Mouse (Mus musculus) embryonic facial prominence, embryonic 10.5 days (tissue): ENCODE measurements around the gene Nav2. TPM values are rescaled to one million over a fixed set of nuclear protein-coding genes. Genes with fewer than 3 reads are reported as not detected.

Experiments
- DNase-seq: peaks from one replicate; pipeline ENCODE4 v3.0.0-alpha.2; 2017; ENCODE audit warnings: low spot score
- H3K27ac ChIP-seq: fragments of 300-500 bp; sonication (generic); replicated peaks from 2 replicates; pipeline ENCODE4 v1.5.1; 2016; ENCODE audit warnings: mild to moderate bottlenecking
- H3K27me3 ChIP-seq: fragments of 300-500 bp; sonication (generic); replicated peaks from 2 replicates; pipeline ENCODE4 v1.6.1; 2016; ENCODE audit warnings: low read depth, mild to moderate bottlenecking; ENCODE audit not compliant: poor library complexity, severe bottlenecking
- H3K36me3 ChIP-seq: fragments of 300-500 bp; sonication (generic); replicated peaks from 2 replicates; pipeline ENCODE4 v1.6.1; 2016; ENCODE audit warnings: mild to moderate bottlenecking, moderate library complexity
- H3K4me1 ChIP-seq: fragments of 300-500 bp; sonication (generic); 2 replicates; pipeline ENCODE4 v1.6.1; 2016
- H3K4me3 ChIP-seq: fragments of 300-500 bp; sonication (generic); 2 replicates; pipeline ENCODE4 v1.5.1; 2016; ENCODE audit warnings: mild to moderate bottlenecking, moderate library complexity
- H3K9me3 ChIP-seq: fragments of 300-500 bp; sonication (generic); 2 replicates; pipeline ENCODE4 v1.6.1; 2016; ENCODE audit warnings: mild to moderate bottlenecking
- WGBS: fragments of 180-500 bp; shearing (Covaris S2); methylation state at CpG from one replicate; pipeline ENCODE4 v1.1.7; 2016; 5-methylcytosine and 5-hydroxymethylcytosine counted together
- polyA plus RNA-seq: library from polyadenylated mRNA; unstranded; fragments of >200 nt; fragmentation: Nextera tagmentation; extraction: Ambion mirVana; gene quantifications from 2 replicates; pipeline ENCODE4 v1.2.1, GENCODE M21; 2016

Gene Nav2
- polyA plus RNA-seq, 1 experiment from 2014 or later, result 11.5 TPM

DNA sequence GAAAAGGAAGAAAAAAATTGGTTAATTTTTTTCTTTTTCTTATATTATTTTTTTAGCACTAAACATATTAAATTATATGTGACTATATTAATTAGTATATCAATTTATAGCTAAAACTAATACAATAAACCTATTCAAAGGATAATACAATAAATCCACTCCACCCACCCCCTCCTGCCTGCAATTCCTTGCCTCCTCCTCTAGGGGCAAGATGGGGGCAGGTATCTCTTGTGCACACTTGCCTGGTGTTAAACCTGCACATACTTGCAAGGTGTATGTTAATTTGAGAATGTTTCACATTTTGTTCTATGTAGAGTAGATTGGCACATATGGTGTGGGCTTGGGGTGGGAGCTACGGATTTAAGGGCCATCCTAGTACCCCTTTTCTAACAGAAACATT lies 711.6 kb downstream of the Nav2 start:
- Histone ChIP-seq H3K27me3 (peaks cover 82% of the 10 kb centered on the region), H3K36me3 (no peaks in the 10 kb centered on the region), H3K27ac (no peak overlapping the region), H3K4me1 (no peaks in the 10 kb centered on the region; the same call in 1 of the 2 replicates), H3K9me3 (no peaks in the 10 kb centered on the region), H3K4me3 (no peak overlapping the region)
- 73% methylated on average over 1 of the region's 1 CpGs for WGBS
- no peak for DNase-seq

- H3K4me1 ChIP-seq, result peaks cover 35% of the 10 kb centered on the region
- no peak overlapping the region for H3K27ac ChIP-seq
- H3K9me3 ChIP-seq, result no peaks in the 10 kb centered on the region
- peaks cover 100% of the 10 kb centered on the region for H3K27me3 ChIP-seq
- DNase-seq, result peak; percentile 13
- no peaks in the 10 kb centered on the region for H3K36me3 ChIP-seq
- WGBS, result 13% methylated on average over 9 of the region's 9 CpGs
- H3K4me3 ChIP-seq, result no peak overlapping the region
Observed at GRCm38 (mm10) chr7:49631885-49632284, 723.4 kb downstream of the Nav2 start.

GRCm38 (mm10) chr7:49632391-49632790 lies 723.9 kb downstream of the Nav2 start:
- H3K27ac ChIP-seq, result no peak overlapping the region
- 4% methylated on average over 24 of the region's 24 CpGs for WGBS
- H3K4me3 ChIP-seq, result peak overlapping the region; percentile 34
- no peaks in the 10 kb centered on the region for H3K36me3 ChIP-seq
- H3K27me3 ChIP-seq, result peaks cover 100% of the 10 kb centered on the region
- H3K4me1 ChIP-seq, result peaks cover 38% of the 10 kb centered on the region
- H3K9me3 ChIP-seq, result no peaks in the 10 kb centered on the region
- DNase-seq, result peak; percentile 47

GRCm38 (mm10) chr7:49633375-49633956 lies 725.0 kb downstream of the Nav2 start:
- Histone ChIP-seq H3K27ac (peak overlapping the region; percentile 19; the same call in 1 of the 2 replicates), H3K27me3 (peaks cover 100% of the 10 kb centered on the region), H3K4me1 (peaks cover 43% of the 10 kb centered on the region), H3K36me3 (no peaks in the 10 kb centered on the region), H3K4me3 (peak overlapping the region; percentile 45), H3K9me3 (no peaks in the 10 kb centered on the region)
- under 1% methylated on average over 33 of the region's 33 CpGs for WGBS
- DNase-seq, result peak; percentile 66

DNA sequence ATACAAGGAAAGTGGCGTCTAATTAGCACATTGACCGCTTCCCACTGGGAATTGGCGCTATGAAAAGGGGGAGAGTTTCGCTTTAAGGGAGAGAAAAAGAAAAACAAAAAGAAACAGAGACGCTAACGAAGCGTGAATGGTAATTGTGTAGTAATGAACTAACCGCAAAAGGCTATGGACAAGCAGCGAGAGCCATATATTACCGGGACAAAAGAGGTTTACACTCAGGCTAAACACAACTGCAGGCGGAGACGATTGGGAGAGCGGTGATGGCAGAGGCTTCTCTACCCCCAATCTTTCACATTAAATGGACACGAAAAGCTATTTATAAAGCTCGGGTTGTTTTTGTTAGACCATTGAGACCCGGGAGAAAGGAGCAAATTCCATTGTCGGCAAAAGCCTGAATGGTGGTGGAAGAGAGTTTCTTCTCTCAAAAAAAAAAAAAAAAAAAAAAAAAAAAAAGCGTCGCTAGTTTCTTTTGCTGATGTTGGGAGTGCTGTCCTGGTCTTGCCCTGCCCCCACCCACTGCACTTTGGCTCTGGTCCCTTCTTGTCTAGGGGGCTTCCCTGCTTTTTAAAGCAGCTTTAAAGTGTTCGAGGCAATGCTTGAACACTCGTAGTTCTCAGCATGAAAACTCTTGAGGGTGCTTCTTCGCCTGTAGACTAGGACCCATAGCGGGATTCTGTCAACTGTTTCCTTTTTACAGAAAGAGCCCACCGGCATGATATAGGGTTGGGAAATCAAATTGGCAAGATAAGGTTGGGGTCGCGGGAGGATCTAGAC lies 726.0 kb downstream of the Nav2 start:
- Histone ChIP-seq H3K36me3 (no peaks in the 10 kb centered on the region), H3K27me3 (peaks cover 100% of the 10 kb centered on the region), H3K4me3 (peak overlapping the region; percentile 45), H3K4me1 (peaks cover 47% of the 10 kb centered on the region), H3K27ac (no peak overlapping the region), H3K9me3 (no peaks in the 10 kb centered on the region)
- WGBS, result under 1% methylated on average over 26 of the region's 26 CpGs
- DNase-seq, result peak; percentile 41

- H3K4me1 ChIP-seq, result peaks cover 50% of the 10 kb centered on the region
- H3K27me3 ChIP-seq, result peaks cover 100% of the 10 kb centered on the region
- under 1% methylated on average over 35 of the region's 35 CpGs for WGBS
- no peaks in the 10 kb centered on the region for H3K36me3 ChIP-seq
- H3K27ac ChIP-seq, result no peak overlapping the region
- DNase-seq, result peak; percentile 61
- H3K9me3 ChIP-seq, result no peaks in the 10 kb centered on the region
- H3K4me3 ChIP-seq, result peak overlapping the region; percentile 40
Observed at GRCm38 (mm10) chr7:49635074-49635621, 726.6 kb downstream of the Nav2 start.

DNA sequence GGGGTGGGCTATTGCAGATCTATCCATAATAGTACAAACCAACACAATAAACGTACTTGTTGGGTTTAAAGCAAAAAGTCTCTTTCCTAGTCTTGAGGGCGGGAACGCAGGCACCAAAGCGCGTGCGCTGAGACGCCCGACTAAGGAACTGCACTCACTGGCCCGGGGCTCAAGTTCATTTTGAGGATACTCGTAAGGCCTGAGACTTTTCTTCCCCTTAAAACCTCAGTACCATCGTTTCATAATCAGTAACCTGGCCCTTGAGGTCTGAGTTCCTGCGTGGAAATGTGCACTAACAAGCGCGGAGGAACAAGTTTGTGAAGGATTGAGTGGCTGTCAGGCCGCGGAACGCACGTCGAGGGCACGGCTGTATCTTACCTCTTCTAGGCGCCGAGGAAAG lies 727.5 kb downstream of the Nav2 start:
- H3K9me3 ChIP-seq, result no peaks in the 10 kb centered on the region
- peaks cover 100% of the 10 kb centered on the region for H3K27me3 ChIP-seq
- H3K4me3 ChIP-seq, result peak overlapping the region; percentile 40
- DNase-seq, result peak; percentile 38
- no peaks in the 10 kb centered on the region for H3K36me3 ChIP-seq
- peaks cover 53% of the 10 kb centered on the region for H3K4me1 ChIP-seq
- H3K27ac ChIP-seq, result no peak overlapping the region
- WGBS, result 2% methylated on average over 22 of the region's 22 CpGs

DNA sequence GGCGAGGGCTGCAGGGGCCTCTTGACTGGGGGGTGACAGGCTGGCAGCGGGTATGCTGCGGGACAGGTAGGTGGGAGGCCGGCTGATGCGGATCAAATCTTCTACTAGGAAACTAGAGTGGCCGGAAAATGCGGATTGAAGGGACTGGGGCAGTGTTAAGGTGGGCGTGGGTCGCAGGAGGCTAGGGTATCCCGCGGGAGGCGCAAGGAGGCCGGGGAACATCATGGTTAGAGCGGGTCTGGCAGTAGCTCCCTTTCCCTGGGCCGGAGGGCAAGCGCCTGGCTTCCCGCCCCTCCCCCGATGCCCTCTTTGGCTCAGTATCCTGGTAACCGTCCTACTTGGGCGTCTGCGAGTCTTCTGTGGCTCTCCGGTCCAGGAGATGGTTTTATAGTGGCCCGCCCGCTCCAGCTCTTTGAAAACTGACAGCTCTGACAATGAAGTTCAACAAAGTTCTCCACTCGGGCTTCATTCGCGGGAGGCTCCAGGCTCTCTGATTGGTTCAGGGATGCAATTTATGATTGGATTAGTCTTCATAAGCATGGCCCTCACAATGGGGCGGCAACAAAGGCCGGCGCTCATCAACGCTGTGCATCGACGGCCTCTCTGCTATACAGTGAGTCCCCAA lies 728.1 kb downstream of the Nav2 start, which contains the start of gene Dbx1:
Gene Dbx1, minus strand, starts transcription at position 359 of the 625 bp plus-strand sequence.
- Histone ChIP-seq H3K27me3 (peaks cover 100% of the 10 kb centered on the region), H3K9me3 (no peaks in the 10 kb centered on the region), H3K4me1 (peaks cover 53% of the 10 kb centered on the region), H3K36me3 (no peaks in the 10 kb centered on the region), H3K27ac (no peak within 1 kb of the TSS), H3K4me3 (peak within 1 kb of the TSS; percentile 40)
- peak; percentile 56 for DNase-seq
- WGBS, result under 1% methylated on average over 33 of the region's 33 CpGs

DNA sequence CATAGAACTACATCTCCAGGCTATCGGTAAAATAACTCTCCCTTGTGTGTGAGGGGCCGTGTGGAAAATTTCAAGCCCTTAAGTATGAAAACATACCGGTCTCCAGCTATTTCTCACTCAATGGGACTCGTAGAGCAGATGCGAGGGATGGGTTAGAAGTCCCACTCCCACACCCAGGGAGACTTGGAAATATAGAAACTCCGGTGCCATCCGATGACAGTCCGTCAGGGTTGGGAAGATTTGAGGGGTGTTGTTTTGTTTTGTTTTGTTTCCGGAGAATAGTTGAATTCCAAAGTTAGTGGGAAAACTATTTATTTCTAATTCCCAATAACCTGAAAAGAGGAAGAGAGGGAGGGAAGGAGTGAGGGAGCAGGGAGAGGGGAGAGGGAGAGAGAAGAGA lies 728.8 kb downstream of the Nav2 start:
- Histone ChIP-seq H3K4me1 (peaks cover 49% of the 10 kb centered on the region), H3K36me3 (no peaks in the 10 kb centered on the region), H3K4me3 (no peak overlapping the region), H3K27me3 (peaks cover 100% of the 10 kb centered on the region), H3K27ac (no peak overlapping the region), H3K9me3 (no peaks in the 10 kb centered on the region)
- WGBS, result under 1% methylated on average over 9 of the region's 9 CpGs
- peak; percentile 23 for DNase-seq

GRCm38 (mm10) chr7:49637851-49638663 lies 729.5 kb downstream of the Nav2 start:
- no peak overlapping the region for H3K27ac ChIP-seq
- H3K36me3 ChIP-seq, result no peaks in the 10 kb centered on the region
- WGBS, result under 1% methylated on average over 21 of the region's 21 CpGs
- peaks cover 42% of the 10 kb centered on the region for H3K4me1 ChIP-seq
- no peak overlapping the region for H3K4me3 ChIP-seq
- peaks cover 100% of the 10 kb centered on the region for H3K27me3 ChIP-seq
- H3K9me3 ChIP-seq, result no peaks in the 10 kb centered on the region
- DNase-seq, result peak; percentile 44

DNA sequence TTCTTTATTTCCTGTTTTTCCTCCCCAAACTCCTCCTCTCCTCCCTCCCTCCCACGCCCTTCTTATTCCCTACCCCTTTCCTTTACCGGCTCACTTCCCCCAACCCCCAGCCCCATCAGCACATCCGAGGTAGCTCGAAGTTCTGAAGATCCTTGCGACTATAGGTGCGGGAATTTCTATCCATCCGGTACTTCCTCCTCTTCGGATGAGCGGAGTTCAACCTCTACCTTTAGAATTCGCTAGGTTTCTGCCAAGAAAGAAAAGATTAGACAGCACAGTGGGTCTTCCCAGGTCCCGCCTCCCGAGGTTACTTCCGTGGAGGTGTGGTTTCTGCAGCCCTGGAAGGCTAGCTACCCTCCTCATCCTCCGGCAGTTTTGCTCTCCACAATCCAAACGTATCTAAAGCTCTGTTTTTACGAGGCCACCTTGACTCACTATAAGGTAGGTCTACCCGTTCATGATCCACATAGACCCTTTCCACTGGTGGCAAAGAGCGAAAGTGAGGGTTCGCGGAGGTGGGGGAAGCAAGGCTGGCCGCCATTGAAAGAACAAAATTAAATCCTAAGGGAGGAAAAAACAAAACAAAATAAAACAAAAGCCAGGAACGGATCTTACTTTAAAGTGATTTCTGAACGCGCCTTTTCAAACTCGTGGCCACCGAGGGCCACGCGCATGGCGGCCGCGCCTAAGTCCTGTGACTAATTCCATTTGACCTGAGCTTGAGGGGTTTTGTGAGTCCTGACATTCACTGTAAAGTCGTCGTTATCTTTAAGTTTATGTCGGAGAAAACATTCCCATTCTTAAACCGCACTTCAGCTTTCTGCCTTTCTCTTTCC lies 730.6 kb downstream of the Nav2 start:
- H3K9me3 ChIP-seq, result no peaks in the 10 kb centered on the region
- peaks cover 100% of the 10 kb centered on the region for H3K27me3 ChIP-seq
- H3K36me3 ChIP-seq, result no peaks in the 10 kb centered on the region
- H3K4me3 ChIP-seq, result peak overlapping the region; percentile 30
- H3K4me1 ChIP-seq, result peaks cover 31% of the 10 kb centered on the region
- under 1% methylated on average over 35 of the region's 35 CpGs for WGBS
- DNase-seq, result peak; percentile 34
- H3K27ac ChIP-seq, result no peak overlapping the region
